Mouse (Mus musculus): ENCODE measurements around the gene Gm30191. TPM values are rescaled to one million over a fixed set of nuclear protein-coding genes. Genes with fewer than 3 reads are reported as not detected.
A peak's percentile ranks its signal among the peaks of the same experiment; 100 is the strongest.
"Not testable (repeated sequence)": the region's sequence is repeated elsewhere in the genome, so short reads cannot be mapped to it uniquely, and the experiment has no call there.

The Gm30191 gene
- total RNA-seq, 2 experiments from 2014 or later: not detected

- no peak for DNase-seq (ENCODE audit: low spot score in 2 of 2)
Measured at GRCm38 (mm10) chr4:134284942-134285341, 38.2 kb downstream of the Gm30191 start.

- no peak for DNase-seq (ENCODE audit: low spot score in 2 of 2)
Measured at GRCm38 (mm10) chr4:134286226-134287167, 39.8 kb downstream of the Gm30191 start.

- DNase-seq (ENCODE audit: low spot score in 2 of 2): peak; percentile 97 to 99
Measured at GRCm38 (mm10) chr4:134287168-134287564, 40.4 kb downstream of the Gm30191 start.

- peak; percentile 69 to 75 for DNase-seq (ENCODE audit: low spot score in 2 of 2)
Measured at GRCm38 (mm10) chr4:134287575-134288025, 40.9 kb downstream of the Gm30191 start, which contains the start of gene Pdik1l. Gene Pdik1l (minus strand): TSS chr4:134287895.

GRCm38 (mm10) chr4:134288397-134289256 lies 41.9 kb downstream of the Gm30191 start:
- no peak for DNase-seq (ENCODE audit: low spot score in 2 of 2)

GRCm38 (mm10) chr4:134292067-134292466 lies 45.3 kb downstream of the Gm30191 start:
- DNase-seq (ENCODE audit: low spot score in 2 of 2): peak; percentile 75 to 80

- no peak for DNase-seq (ENCODE audit: low spot score in 2 of 2)
Measured at GRCm38 (mm10) chr4:134293061-134293691, 46.4 kb downstream of the Gm30191 start.

GRCm38 (mm10) chr4:134293692-134294163 lies 47.0 kb downstream of the Gm30191 start:
- no peak for DNase-seq (ENCODE audit: low spot score in 2 of 2)

GRCm38 (mm10) chr4:134296096-134296495 lies 49.4 kb downstream of the Gm30191 start:
- DNase-seq (ENCODE audit: low spot score in 2 of 2): not testable (repeated sequence)

GRCm38 (mm10) chr4:134296523-134296922 lies 49.8 kb downstream of the Gm30191 start:
- no peak for DNase-seq (ENCODE audit: low spot score in 2 of 2)

- no peak for DNase-seq (ENCODE audit: low spot score in 2 of 2)
Measured at GRCm38 (mm10) chr4:134297369-134297768, 50.6 kb downstream of the Gm30191 start.

GRCm38 (mm10) chr4:134298626-134299497 lies 52.1 kb downstream of the Gm30191 start:
- no peak for DNase-seq (ENCODE audit: low spot score in 2 of 2)

- no peak for DNase-seq (ENCODE audit: low spot score in 2 of 2)
Measured at GRCm38 (mm10) chr4:134299498-134299810, 52.7 kb downstream of the Gm30191 start.

Other genes starting within 250 kb of the Gm30191 start
- 10 to 100 TPM; 57.3 to 58.6 TPM for gene Dhdds, start 246.0 kb upstream of the Gm30191 start, total RNA-seq (2021)
- not detected for gene Lin28a, start 228.1 kb upstream of the Gm30191 start, total RNA-seq (2021)
- gene Zfp683, start 193.1 kb upstream of the Gm30191 start, total RNA-seq (2021): not detected
- 1 to 10 TPM; 2.1 to 2.7 TPM for gene Crybg2, start 186.1 kb upstream of the Gm30191 start, total RNA-seq (2021)
- 1 to 10 TPM; 1.2 to 2.4 TPM for gene Cd52, start 151.9 kb upstream of the Gm30191 start, total RNA-seq (2021)
- 10 to 100 TPM; 19.5 to 23.2 TPM for gene Ubxn11, start 144.4 kb upstream of the Gm30191 start, total RNA-seq (2021)
- gene Sh3bgrl3, start 118.1 kb upstream of the Gm30191 start, total RNA-seq (2021): 100 to 1,000 TPM; 292 to 301 TPM
- gene Cep85, start 59.8 kb upstream of the Gm30191 start, total RNA-seq (2021): 10 to 100 TPM; 11.8 to 16.0 TPM
- gene Gm7534, start 43.9 kb upstream of the Gm30191 start, total RNA-seq (2021): not detected
- gene Catsper4, start 19.6 kb upstream of the Gm30191 start, total RNA-seq (2021): under 1 TPM in 1 of 2 experiments, not detected in 1; 0.43 TPM
- under 1 TPM in 1 of 2 experiments, not detected in 1; 0.16 TPM for gene Cnksr1, start 8.5 kb upstream of the Gm30191 start, total RNA-seq (2021)
- not detected for gene E130218I03Rik, start 3.3 kb upstream of the Gm30191 start, total RNA-seq (2021)
- gene Zfp593, start 1.3 kb upstream of the Gm30191 start, total RNA-seq (2021): 10 to 100 TPM; 11.1 to 12.5 TPM
- gene Grrp1, start 7.2 kb downstream of the Gm30191 start, total RNA-seq (2021): 1 to 10 TPM; 2.6 to 3.5 TPM
- gene Pdik1l, start 41.0 kb downstream of the Gm30191 start, total RNA-seq (2021): 10 to 100 TPM; 18.6 to 24.4 TPM
- gene Trim63, start 68.2 kb downstream of the Gm30191 start, total RNA-seq (2021): under 1 TPM; 0.25 to 0.71 TPM
- gene Slc30a2, start 96.2 kb downstream of the Gm30191 start, total RNA-seq (2021): not detected
- 10 to 100 TPM; 26.2 to 27.5 TPM for gene Extl1, start 136.9 kb downstream of the Gm30191 start, total RNA-seq (2021)
- gene Pafah2, start 149.4 kb downstream of the Gm30191 start, total RNA-seq (2021): 10 to 100 TPM; 11.5 to 13.1 TPM
- gene Stmn1, start 221.4 kb downstream of the Gm30191 start, total RNA-seq (2021): 1,000 to 10,000 TPM; 1,050 to 1,137 TPM
- 10 to 100 TPM; 50.0 to 51.9 TPM for gene Paqr7, start 249.8 kb downstream of the Gm30191 start, total RNA-seq (2021)

All from layer of hippocampus, postnatal 10 days (tissue).